Mouse (Mus musculus) embryonic facial prominence, embryonic 11.5 days (tissue): ENCODE results near the gene Fgd5. TPM values are rescaled to one million over a fixed set of nuclear protein-coding genes. Genes with fewer than 3 reads are reported as not detected.
A peak's percentile ranks its signal among the peaks of the same experiment; 100 is the strongest.
"Not testable (repeated sequence)": the region's sequence is repeated elsewhere in the genome, so short reads cannot be mapped to it uniquely, and the experiment has no call there.

Source experiments
- ATAC-seq: fragments of 200-750 bp; cut with Nextera tagmentation; replicated peaks from 2 replicates; pipeline ENCODE4 v1.8.0; 2017; ENCODE audit warnings: low read depth; ENCODE audit not compliant: insufficient number of reproducible peaks, low FRiP score, low TSS enrichment
- DNase-seq: peaks from one replicate; pipeline ENCODE4 v3.0.0-alpha.2; 2015; ENCODE audit warnings: low spot score
- H3K27ac ChIP-seq: fragments of 300-500 bp; sonication (generic); replicated peaks from 2 replicates; pipeline ENCODE4 v1.5.1; 2014; ENCODE audit warnings: mild to moderate bottlenecking, low read depth, low read length, control low read depth
- H3K27me3 ChIP-seq: fragments of 300-500 bp; sonication (generic); 2 replicates; pipeline ENCODE4 v1.6.1; 2014; ENCODE audit warnings: mild to moderate bottlenecking, low read length, moderate library complexity, mixed read lengths; ENCODE audit not compliant: control insufficient read depth, insufficient read depth
- H3K36me3 ChIP-seq: fragments of 300-500 bp; sonication (generic); replicated peaks from 2 replicates; pipeline ENCODE4 v1.6.1; 2014; ENCODE audit warnings: low read depth, mild to moderate bottlenecking, low read length, moderate library complexity, mixed read lengths; ENCODE audit not compliant: control insufficient read depth, insufficient read depth
- H3K4me1 ChIP-seq: fragments of 300-500 bp; sonication (generic); 2 replicates; pipeline ENCODE4 v1.6.1; 2014; ENCODE audit warnings: low read length, mixed read lengths; ENCODE audit not compliant: control insufficient read depth, insufficient read depth
- H3K4me2 ChIP-seq: fragments of 300-500 bp; sonication (generic); 2 replicates; pipeline ENCODE4 v1.6.1; 2014; ENCODE audit warnings: low read depth, mild to moderate bottlenecking, control low read depth, low read length, moderate library complexity
- H3K4me3 ChIP-seq: fragments of 300-500 bp; sonication (generic); 2 replicates; pipeline ENCODE4 v1.5.1; 2014; ENCODE audit warnings: low read depth, low read length, control low read depth
- H3K9ac ChIP-seq: fragments of 300-500 bp; sonication (generic); replicated peaks from 2 replicates; pipeline ENCODE4 v1.6.1; 2014; ENCODE audit warnings: mild to moderate bottlenecking, control low read depth, low read length
- H3K9me3 ChIP-seq: fragments of 300-500 bp; sonication (generic); replicated peaks from 2 replicates; pipeline ENCODE4 v1.6.1; 2016; ENCODE audit warnings: mild to moderate bottlenecking, low read length, inconsistent platforms, mixed read lengths; ENCODE audit not compliant: control insufficient read depth
- WGBS: fragments of 180-500 bp; shearing (Covaris S2); extraction: QIAGEN DNeasy Blood & Tissue Kit; methylation state at CpG from one replicate; pipeline ENCODE4 v1.1.7; 2014; 5-methylcytosine and 5-hydroxymethylcytosine counted together
- polyA plus RNA-seq: library from polyadenylated mRNA; unstranded; fragments of >200 nt; fragmentation: Nextera tagmentation; extraction: Ambion mirVana; gene quantifications from 2 replicates; pipeline ENCODE4 v1.2.1, GENCODE M21; 2014

Gene Fgd5
- polyA plus RNA-seq, result 3.8 and 4.8 TPM in 2 replicates

- ATAC-seq, result peak; percentile 64
- H3K27ac ChIP-seq, result no peak within 1 kb of the TSS
- H3K36me3 ChIP-seq, result no peaks in the 10 kb centered on the region
- 0 out of 2 replicates have a peak, but pooled peaks cover 5% of the 10 kb centered on the region for H3K4me1 ChIP-seq
- peak within 1 kb of the TSS; percentile 70 for H3K9ac ChIP-seq
- 1% methylated on average over 59 of the region's 62 CpGs for WGBS
- H3K4me2 ChIP-seq, result peak within 1 kb of the TSS; percentile 97
- no peaks in the 10 kb centered on the region for H3K9me3 ChIP-seq
- DNase-seq, result peak; percentile 72
- peak within 1 kb of the TSS; percentile 61 for H3K4me3 ChIP-seq
- peaks cover 10% of the 10 kb centered on the region; the same call in 1 of the 2 replicates for H3K27me3 ChIP-seq
Observed at GRCm38 (mm10) chr6:91978371-91979300, at the start of gene Fgd5. Gene Fgd5 (plus strand): TSS chr6:91978878.

- Histone ChIP-seq H3K9me3 (no peaks in the 10 kb centered on the region), H3K4me3 (no peak overlapping the region), H3K4me1 (no peaks in the 10 kb centered on the region), H3K27me3 (no peaks in the 10 kb centered on the region), H3K4me2 (no peak overlapping the region), H3K27ac (no peak overlapping the region), H3K9ac (no peak overlapping the region), H3K36me3 (no peaks in the 10 kb centered on the region)
- ATAC-seq (no peak), DNase-seq (no peak)
- 89% methylated on average over 5 of the region's 5 CpGs for WGBS
Observed at GRCm38 (mm10) chr6:91931231-91931630, 47.4 kb upstream of the Fgd5 start.

- H3K9me3 ChIP-seq, result no peaks in the 10 kb centered on the region
- H3K36me3 ChIP-seq, result no peaks in the 10 kb centered on the region
- H3K27me3 ChIP-seq, result no peaks in the 10 kb centered on the region
- WGBS, result 54% methylated on average over 4 of the region's 4 CpGs
- no peak overlapping the region for H3K27ac ChIP-seq
- H3K4me2 ChIP-seq, result no peak overlapping the region
- H3K4me3 ChIP-seq, result no peak overlapping the region
- peaks cover 3% of the 10 kb centered on the region; the same call in 1 of the 2 replicates for H3K4me1 ChIP-seq
- no peak overlapping the region for H3K9ac ChIP-seq
- ATAC-seq (no peak), DNase-seq (no peak)
Observed at GRCm38 (mm10) chr6:91938491-91938890, 40.2 kb upstream of the Fgd5 start.

GRCm38 (mm10) chr6:91948426-91948825, 30.3 kb upstream of the Fgd5 start:
- Histone ChIP-seq H3K27me3 (no peaks in the 10 kb centered on the region), H3K4me2 (no peak overlapping the region), H3K27ac (no peak overlapping the region), H3K9me3 (no peaks in the 10 kb centered on the region), H3K9ac (no peak overlapping the region), H3K36me3 (no peaks in the 10 kb centered on the region), H3K4me3 (no peak overlapping the region), H3K4me1 (no peaks in the 10 kb centered on the region)
- WGBS, result 85% methylated on average over 2 of the region's 2 CpGs
- DNase-seq (no peak), ATAC-seq (no peak)

GRCm38 (mm10) chr6:91958015-91958414, 20.7 kb upstream of the Fgd5 start:
- not testable (repeated sequence) for H3K4me1 ChIP-seq, H3K9me3 ChIP-seq, H3K9ac ChIP-seq, H3K36me3 ChIP-seq, H3K4me2 ChIP-seq, H3K4me3 ChIP-seq, H3K27me3 ChIP-seq, DNase-seq, ATAC-seq, H3K27ac ChIP-seq
- WGBS, result 21% methylated on average over 3 of the region's 8 CpGs

- 0 out of 2 replicates have a peak, but pooled peaks have one; percentile 18 for ATAC-seq
Observed at GRCm38 (mm10) chr6:91960028-91960811, 18.5 kb upstream of the Fgd5 start.

GRCm38 (mm10) chr6:91963429-91963828, 15.2 kb upstream of the Fgd5 start:
- H3K27ac ChIP-seq, result no peak overlapping the region
- DNase-seq (no peak), ATAC-seq (no peak)
- no peaks in the 10 kb centered on the region for H3K4me1 ChIP-seq
- H3K36me3 ChIP-seq, result no peaks in the 10 kb centered on the region
- H3K27me3 ChIP-seq, result no peaks in the 10 kb centered on the region
- no peaks in the 10 kb centered on the region for H3K9me3 ChIP-seq
- no peak overlapping the region for H3K9ac ChIP-seq
- 46% methylated on average over 4 of the region's 4 CpGs for WGBS
- no peak overlapping the region for H3K4me3 ChIP-seq
- H3K4me2 ChIP-seq, result no peak overlapping the region

More at GRCm38 (mm10) chr6:91960028-91960811, 18.5 kb upstream of the Fgd5 start:
- no peaks in the 10 kb centered on the region for H3K36me3 ChIP-seq
- H3K27me3 ChIP-seq, result no peaks in the 10 kb centered on the region
- no peak for DNase-seq
- WGBS, result 41% methylated on average over 8 of the region's 8 CpGs
- no peak overlapping the region for H3K9ac ChIP-seq
- H3K4me1 ChIP-seq, result no peaks in the 10 kb centered on the region
- no peak overlapping the region for H3K4me3 ChIP-seq
- H3K27ac ChIP-seq, result no peak overlapping the region
- H3K9me3 ChIP-seq, result no peaks in the 10 kb centered on the region
- no peak overlapping the region for H3K4me2 ChIP-seq
